Mouse (Mus musculus) layer of hippocampus, adult 2 months (tissue): Measurements from ENCODE around the gene Kctd17. TPM values are rescaled to one million over a fixed set of nuclear protein-coding genes. Genes with fewer than 3 reads are reported as not detected.

Experiments used
- DNase-seq, 2 experiments: peaks; one replicate each; pipeline ENCODE4 v3.0.0; 2022; ENCODE audit warnings: low spot score in 2 of 2
- H3K27ac ChIP-seq: fragments of 200-600 bp; 2 replicates; pipeline ENCODE4 v1.8.1; 2022
- H3K4me3 ChIP-seq: fragments of 200-600 bp; 2 replicates; pipeline ENCODE4 v1.8.1; 2022; ENCODE audit warnings: mild to moderate bottlenecking
- CTCF ChIP-seq: fragments of 200-600 bp; conservative IDR thresholded peaks from 2 replicates; pipeline ENCODE4 v1.8.1; 2022; ENCODE audit warnings: antibody characterized with exemption, mild to moderate bottlenecking, moderate library complexity
- total RNA-seq, 2 experiments: library from RNA; stranded (reverse); gene quantifications; 2 replicates each; pipeline ENCODE4 v1.2.3; 2021

The Kctd17 gene
- total RNA-seq, 2 experiments from 2014 or later, result 263 to 271 TPM

DNA sequence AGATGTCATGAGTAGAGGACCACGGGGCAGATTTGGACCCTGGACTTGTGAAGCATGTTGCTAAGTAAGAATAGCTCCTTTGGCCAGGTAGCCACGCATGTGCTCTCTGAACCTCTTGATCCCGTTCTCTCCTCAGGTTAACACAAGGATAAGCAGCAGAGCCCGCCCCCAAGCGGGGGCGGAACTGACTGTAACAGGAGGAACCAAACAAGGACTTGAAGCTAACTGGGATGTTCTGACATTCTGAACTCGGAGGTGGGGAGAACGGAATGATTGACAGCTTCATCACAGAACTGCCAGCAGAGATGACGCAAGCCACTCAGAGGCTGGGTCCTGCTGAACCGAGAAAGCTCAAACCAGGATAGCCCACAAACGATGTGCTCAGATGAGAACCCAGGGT is 3.9 kb upstream of the Kctd17 start:
- TF ChIP-seq CTCF, result no peak
- no peak for DNase-seq
- H3K27ac ChIP-seq, result no peak overlapping the region
- H3K4me3 ChIP-seq, result no peak overlapping the region

GRCm38 (mm10) chr15:78425230-78425629 is 3.1 kb upstream of the Kctd17 start:
- Histone ChIP-seq H3K27ac (no peak overlapping the region), H3K4me3 (no peak overlapping the region)
- TF ChIP-seq CTCF, result peak; percentile 30; the same call in 1 of the 2 replicates
- no peak for DNase-seq

- peak overlapping the region; percentile 98 for H3K27ac ChIP-seq
- peak overlapping the region; percentile 83 for H3K4me3 ChIP-seq
- TF ChIP-seq CTCF, result no peak
- no peak for DNase-seq
These were observed 735 bp downstream of the Kctd17 start for GRCm38 (mm10) chr15:78429139-78429459.

GRCm38 (mm10) chr15:78429871-78430622 is 1.7 kb downstream of the Kctd17 start:
- no peak overlapping the region; the same call in 1 of the 2 replicates for H3K27ac ChIP-seq
- no peak for DNase-seq
- no peak for TF ChIP-seq CTCF

GRCm38 (mm10) chr15:78430874-78431273 is 2.5 kb downstream of the Kctd17 start:
- Histone ChIP-seq H3K4me3 (no peak overlapping the region), H3K27ac (no peak overlapping the region)
- DNase-seq, result no peak
- TF ChIP-seq CTCF, result no peak

More at GRCm38 (mm10) chr15:78429871-78430622, 1.7 kb downstream of the Kctd17 start:
- H3K4me3 ChIP-seq, result peak overlapping the region; percentile 83

GRCm38 (mm10) chr15:78431541-78432121 is 3.3 kb downstream of the Kctd17 start:
- no peak for TF ChIP-seq CTCF

DNA sequence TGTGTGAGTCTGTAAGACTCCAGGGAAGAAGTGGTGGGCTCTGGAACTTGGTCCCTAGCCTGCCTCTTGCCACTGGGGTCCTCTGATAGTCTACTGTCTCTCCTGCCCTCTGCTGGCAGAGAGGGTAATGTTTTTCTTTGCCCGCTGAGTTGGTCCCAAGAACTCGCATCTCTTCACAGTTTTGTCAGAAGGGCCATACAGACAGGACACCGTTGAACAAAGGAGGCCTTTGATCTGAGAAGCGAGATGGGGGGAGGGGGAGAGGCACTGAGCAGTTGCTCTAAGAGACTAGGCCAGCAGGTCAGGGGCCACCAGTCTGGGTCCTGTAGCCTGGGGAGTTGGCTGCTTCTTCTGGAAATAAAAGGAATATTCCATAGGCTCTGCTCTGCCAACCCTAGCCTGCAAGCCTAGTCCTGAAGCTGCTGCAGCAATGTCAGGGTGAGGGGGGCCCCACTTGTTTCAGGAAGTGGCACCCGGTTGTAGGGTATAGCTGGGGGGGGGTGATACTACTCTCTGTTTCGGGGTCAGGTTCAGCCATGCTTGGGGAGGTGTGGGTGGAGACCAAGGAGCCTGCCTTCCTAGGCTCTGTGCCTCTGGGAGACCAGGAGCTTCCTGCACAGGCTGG is 6.6 kb downstream of the Kctd17 start:
- peak overlapping the region; percentile 87 for H3K27ac ChIP-seq
- DNase-seq, result peak; percentile 46 to 66

More at GRCm38 (mm10) chr15:78431541-78432121, 3.3 kb downstream of the Kctd17 start:
- Histone ChIP-seq H3K27ac (no peak overlapping the region), H3K4me3 (no peak overlapping the region)
- DNase-seq, result no peak

DNA sequence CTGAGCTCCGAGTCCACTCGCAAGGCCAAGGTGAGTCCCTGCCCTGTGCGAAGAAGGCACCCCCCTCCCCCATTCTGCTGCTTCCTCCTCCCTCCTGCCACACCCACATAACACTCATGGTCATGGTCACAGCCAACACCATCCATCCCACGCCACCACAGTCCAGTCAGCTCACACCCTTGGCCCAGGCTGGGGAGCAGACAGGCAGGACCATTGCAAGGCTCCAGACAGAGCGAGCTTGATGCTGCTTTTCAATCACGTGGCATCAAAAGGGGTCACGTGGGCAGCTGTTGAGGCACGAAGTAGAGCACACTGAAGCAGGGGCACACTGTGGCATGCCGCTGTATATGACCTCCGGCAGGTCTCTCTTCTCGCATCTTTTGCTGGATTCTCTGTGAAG is 7.3 kb downstream of the Kctd17 start:
- peak overlapping the region; percentile 87 for H3K27ac ChIP-seq
- DNase-seq, result no peak
- no peak overlapping the region for H3K4me3 ChIP-seq
- no peak for TF ChIP-seq CTCF

More for the DNA sequence above, 6.6 kb downstream of the Kctd17 start:
- no peak overlapping the region for H3K4me3 ChIP-seq
- peak; percentile 84 for TF ChIP-seq CTCF

DNA sequence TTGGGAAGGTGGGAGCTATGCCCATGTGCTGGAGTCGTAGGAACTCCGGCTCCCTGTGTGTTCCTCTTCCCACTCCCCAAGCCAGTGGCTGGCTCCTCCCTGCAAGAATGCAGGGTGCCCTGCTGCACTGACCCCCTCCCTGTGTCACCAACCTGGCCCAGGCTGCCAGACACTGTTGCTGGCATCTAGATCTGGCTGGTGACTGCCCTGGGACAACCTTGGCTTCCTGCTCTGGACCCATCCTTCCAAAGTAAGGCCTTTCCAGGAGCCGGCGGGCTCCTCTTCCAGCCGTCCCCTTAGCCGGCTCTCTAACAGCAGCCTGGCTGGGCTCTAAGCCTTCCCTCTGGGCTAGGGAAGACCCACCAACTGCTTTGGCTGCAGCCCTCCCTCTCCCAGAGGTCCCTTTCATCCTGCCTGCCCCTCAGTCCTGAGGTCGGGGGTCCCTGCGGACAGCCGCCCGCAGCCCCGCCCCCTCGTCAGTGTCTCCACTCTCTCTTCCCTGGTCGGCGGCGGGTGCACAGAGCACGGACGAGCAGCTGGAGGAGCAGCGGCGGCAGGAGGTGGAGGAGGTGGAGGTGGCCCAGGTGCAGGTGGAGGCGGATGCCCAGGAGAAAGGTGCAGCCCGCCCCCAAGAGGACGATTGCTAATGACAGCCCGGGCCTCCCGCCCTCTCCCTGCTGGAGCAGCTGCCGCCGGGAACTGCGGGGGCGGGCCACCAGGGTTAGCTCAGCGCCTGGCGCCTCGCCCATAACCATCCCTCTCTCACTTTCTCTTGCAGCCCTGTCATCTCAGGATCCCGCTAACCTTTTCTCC is 8.2 kb downstream of the Kctd17 start:
- peak; percentile 54 for TF ChIP-seq CTCF
- Histone ChIP-seq H3K27ac (peak overlapping the region; percentile 87), H3K4me3 (peak overlapping the region; percentile 20)
- peak; percentile 91 for DNase-seq

DNA sequence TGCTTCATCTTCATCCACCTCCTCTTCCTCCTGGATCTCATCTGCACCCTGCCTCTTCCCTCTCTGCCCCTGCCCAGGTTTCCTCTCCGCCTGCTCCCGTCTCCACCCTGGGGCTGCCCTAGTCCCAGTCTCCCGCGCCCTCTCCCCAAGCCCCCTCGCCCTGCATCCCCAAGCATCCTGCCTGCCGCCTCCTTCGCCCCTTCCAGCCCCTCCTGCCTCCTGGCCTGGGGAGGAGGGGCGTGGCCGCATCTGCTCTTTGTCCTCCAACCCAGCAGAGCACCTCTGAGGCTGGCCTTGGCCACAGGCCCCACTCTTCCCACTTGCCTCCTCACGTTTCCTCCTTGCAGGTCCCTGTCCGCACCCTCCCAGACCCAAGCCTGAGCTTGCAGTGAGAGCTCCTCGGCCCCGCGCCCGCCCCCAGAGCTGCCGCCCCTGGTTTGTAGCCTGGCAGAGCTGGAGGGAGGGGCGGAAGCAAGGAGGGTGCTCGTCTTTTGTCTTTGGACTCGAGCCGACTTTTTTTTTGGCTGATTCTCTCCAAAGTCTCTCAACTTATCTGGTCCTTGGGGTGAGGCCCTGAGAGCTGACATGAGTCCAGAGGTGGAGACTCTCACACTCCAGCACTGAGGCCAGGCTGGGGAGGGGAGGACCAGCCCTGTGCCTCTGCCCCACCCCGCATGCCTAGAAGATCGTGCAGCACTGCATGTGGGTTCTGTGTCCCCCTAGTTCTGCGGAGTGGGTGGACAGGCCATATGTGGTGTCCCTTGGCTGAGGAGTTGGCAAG is 9.1 kb downstream of the Kctd17 start:
- Histone ChIP-seq H3K27ac (peak overlapping the region; percentile 87), H3K4me3 (peak overlapping the region; percentile 20)
- TF ChIP-seq CTCF, result no peak
- DNase-seq, result peak; percentile 37 to 43

GRCm38 (mm10) chr15:78438018-78438394 is 9.6 kb downstream of the Kctd17 start:
- peak overlapping the region; percentile 87 for H3K27ac ChIP-seq
- DNase-seq, result no peak
- TF ChIP-seq CTCF, result no peak
- no peak overlapping the region for H3K4me3 ChIP-seq

- TF ChIP-seq CTCF, result no peak
- DNase-seq, result no peak
- Histone ChIP-seq H3K4me3 (no peak overlapping the region), H3K27ac (no peak overlapping the region; the same call in 1 of the 2 replicates)
These were observed 10.1 kb downstream of the Kctd17 start for GRCm38 (mm10) chr15:78438505-78438904.
